Mouse (Mus musculus) macrophage (primary cell): ENCODE measurements around the gene Kirrel. TPM values are rescaled to one million over a fixed set of nuclear protein-coding genes. Genes with fewer than 3 reads are reported as not detected.

Experiments used
- H3K27ac ChIP-seq: fragments of 350-480 bp; formaldehyde crosslinking; 2 replicates; pipeline ENCODE4 v1.9.0; 2021
- H3K36me3 ChIP-seq: fragments of 350-480 bp; formaldehyde crosslinking; 2 replicates; pipeline ENCODE4 v1.9.0; 2021; ENCODE audit errors: inconsistent target
- H3K4me3 ChIP-seq: fragments of 350-480 bp; formaldehyde crosslinking; 2 replicates; pipeline ENCODE4 v1.9.0; 2021; ENCODE audit errors: inconsistent target
- H3K79me2 ChIP-seq: fragments of 350-480 bp; formaldehyde crosslinking; 2 replicates; pipeline ENCODE4 v1.9.0; 2021; ENCODE audit errors: inconsistent target
- WGBS: methylation state at CpG from one replicate; pipeline ENCODE4 v1.1.7; 2026; ENCODE audit warnings: inconsistent platforms; ENCODE audit not compliant: missing documents; 5-methylcytosine and 5-hydroxymethylcytosine counted together
- polyA plus RNA-seq: library from polyadenylated mRNA; stranded (reverse); fragments of 250-400 nt; gene quantifications from 3 replicates; pipeline ENCODE4 v1.2.4, GENCODE M21; 2018; ENCODE audit warnings: inconsistent platforms

The Kirrel gene
- polyA plus RNA-seq, 1 experiment from 2014 or later, result not detected

DNA sequence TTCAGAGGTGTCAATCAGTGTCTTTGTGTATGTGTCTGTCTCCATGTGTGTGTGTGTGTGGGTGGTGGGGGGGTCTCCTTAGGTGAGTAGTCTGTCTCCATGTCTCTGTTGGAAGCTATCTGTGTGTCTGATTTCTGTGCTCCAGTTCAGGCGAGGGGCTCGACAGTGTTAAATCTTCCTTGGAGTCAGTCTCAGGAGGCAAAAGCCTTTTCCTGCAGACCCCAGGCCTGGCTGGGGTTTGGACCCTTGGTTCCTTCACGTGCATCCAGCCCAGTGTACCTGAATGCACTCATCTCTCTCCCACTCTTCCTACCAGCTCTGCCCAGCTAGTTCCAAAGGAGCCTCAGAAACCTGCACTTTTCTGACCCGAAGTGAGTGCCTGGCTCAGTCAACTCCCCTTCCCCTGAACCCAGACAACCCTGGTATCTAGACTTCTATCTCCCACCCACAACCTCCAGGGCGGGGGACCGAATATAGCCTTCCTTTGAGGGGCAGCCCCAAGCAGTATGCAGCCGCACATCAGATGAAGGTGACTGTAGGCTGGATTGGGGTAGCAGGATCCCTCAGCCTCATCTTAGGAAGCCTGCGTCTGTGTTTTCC, 961 bp downstream of the Kirrel start:
- Histone ChIP-seq H3K27ac (no peak overlapping the region), H3K79me2 (no peaks in the 10 kb centered on the region), H3K4me3 (no peak overlapping the region), H3K36me3 (no peaks in the 10 kb centered on the region)
- WGBS, result 43% methylated on average over 8 of the region's 8 CpGs

- no peaks in the 10 kb centered on the region for H3K36me3 ChIP-seq
- H3K79me2 ChIP-seq, result no peaks in the 10 kb centered on the region
- no peak overlapping the region for H3K27ac ChIP-seq
- H3K4me3 ChIP-seq, result no peak overlapping the region
- WGBS, result 94% methylated on average over 2 of the region's 2 CpGs
These were observed 1.5 kb downstream of the Kirrel start for GRCm38 (mm10) chr3:87173103-87173444.

DNA sequence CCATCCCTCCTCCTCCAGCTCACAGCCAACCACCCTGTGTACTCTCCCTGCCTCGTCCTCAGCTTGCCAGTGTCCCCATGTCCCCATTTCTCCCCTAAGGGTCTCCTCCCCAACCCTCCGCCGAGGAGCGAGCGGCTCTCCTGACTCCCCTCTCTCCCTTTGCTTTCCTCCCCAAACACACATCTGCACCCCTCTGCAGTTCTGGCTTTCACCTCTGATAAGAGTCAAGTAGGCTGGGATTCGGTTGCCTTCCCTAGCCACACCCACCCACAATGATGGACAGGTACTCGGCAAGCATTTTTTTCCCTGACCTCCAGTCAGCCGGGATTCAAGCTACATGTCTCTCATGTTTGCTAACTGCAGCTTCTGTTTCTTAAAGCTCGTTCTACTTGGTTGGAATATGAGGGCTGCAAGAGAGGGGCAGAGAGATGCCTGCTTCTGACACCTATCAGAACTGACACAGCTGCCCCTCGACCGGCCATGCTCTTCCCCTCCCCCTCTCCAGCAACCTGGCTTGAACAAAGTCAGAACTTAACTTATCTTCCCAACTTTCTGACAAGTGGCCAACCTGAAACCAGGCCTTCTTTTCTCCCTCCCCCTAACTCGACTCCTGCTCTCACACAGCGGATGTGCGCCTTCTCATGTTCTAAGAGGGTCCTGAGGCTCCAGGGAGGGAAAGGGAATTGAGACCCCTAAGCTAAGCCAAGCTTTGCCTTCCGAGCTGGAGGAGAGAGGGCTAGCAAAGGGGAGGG, 2.0 kb downstream of the Kirrel start:
- Histone ChIP-seq H3K4me3 (no peak overlapping the region), H3K36me3 (no peaks in the 10 kb centered on the region), H3K79me2 (no peaks in the 10 kb centered on the region), H3K27ac (no peak overlapping the region)
- 32% methylated on average over 14 of the region's 15 CpGs for WGBS

GRCm38 (mm10) chr3:87171201-87172100, 3.1 kb downstream of the Kirrel start:
- WGBS, result 70% methylated on average over 13 of the region's 13 CpGs
- H3K36me3 ChIP-seq, result no peaks in the 10 kb centered on the region
- H3K4me3 ChIP-seq, result no peak overlapping the region
- no peaks in the 10 kb centered on the region for H3K79me2 ChIP-seq
- no peak overlapping the region for H3K27ac ChIP-seq

DNA sequence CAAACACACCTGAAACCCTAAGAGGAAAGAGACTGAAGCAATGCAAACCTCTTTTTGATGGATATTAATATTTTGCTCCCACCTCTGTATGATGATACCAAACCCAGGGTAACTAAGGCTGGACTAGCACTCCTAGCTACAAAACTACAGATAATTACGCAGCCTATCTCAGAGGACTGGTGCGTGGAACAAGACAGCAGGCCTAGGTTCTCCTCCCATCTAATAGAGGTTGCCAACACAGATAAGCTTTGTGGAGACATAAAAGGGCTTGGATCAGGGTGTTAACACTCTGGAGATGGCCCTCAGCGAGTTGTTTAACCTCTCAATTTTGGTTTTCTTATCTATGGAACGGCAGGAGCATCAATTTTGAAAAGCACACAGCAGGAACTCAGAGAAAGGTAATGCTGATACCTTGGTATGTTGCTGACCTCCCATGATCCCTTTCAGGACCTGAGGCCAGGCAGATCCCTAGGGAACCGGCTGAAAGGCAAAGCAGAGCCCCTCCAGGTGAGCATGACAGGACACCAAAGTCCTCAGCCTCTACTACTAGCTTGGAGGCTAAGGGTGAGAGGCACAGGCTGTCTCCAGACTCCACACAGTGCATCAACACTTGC, 5.0 kb downstream of the Kirrel start:
- Histone ChIP-seq H3K4me3 (no peak overlapping the region), H3K27ac (no peak overlapping the region), H3K36me3 (no peaks in the 10 kb centered on the region), H3K79me2 (no peaks in the 10 kb centered on the region)
- 89% methylated on average over 5 of the region's 5 CpGs for WGBS

DNA sequence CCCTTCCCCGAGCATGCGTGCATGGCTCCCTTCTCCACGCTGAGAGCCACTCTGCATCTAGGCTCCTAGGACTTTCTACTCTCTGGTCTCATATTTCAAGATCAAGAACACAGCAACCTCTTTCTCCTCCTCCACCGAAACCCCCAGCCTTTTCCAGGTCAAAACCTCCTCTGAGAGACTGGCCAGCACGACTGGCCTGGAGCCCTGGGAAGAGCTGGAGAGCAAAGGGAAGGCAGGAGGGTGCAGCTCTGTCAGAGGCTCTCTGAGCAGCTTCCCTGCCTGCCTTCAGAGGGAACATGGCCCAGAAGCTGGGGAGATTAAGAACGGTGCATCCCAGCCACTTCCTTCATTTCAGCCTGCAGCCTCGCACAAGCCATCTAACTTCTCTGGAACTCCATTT, 5.8 kb downstream of the Kirrel start:
- Histone ChIP-seq H3K36me3 (no peaks in the 10 kb centered on the region), H3K4me3 (no peak overlapping the region), H3K27ac (no peak overlapping the region), H3K79me2 (no peaks in the 10 kb centered on the region)
- 84% methylated on average over 7 of the region's 7 CpGs for WGBS

DNA sequence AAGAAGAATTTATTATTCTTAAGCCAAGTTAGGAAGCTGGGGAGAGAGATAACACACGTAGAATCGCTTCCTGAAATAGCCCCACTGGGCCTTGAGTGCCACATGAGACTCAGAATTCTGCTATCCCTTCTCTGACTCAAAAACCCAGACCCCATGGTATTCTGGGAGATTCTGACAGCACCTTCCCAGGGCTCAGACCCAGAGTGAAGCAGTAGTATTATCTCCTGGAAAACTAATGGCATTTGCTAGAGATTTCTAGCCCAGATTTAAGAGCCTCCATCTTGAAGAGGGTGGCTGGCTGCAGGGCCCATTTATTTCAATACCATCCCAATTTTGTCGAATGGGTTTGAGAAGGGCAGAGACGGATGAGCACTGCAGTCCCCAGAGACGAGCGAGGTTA, 6.9 kb downstream of the Kirrel start:
- Histone ChIP-seq H3K4me3 (no peak overlapping the region), H3K27ac (no peak overlapping the region), H3K79me2 (no peaks in the 10 kb centered on the region), H3K36me3 (no peaks in the 10 kb centered on the region)
- WGBS, result 79% methylated on average over 6 of the region's 6 CpGs

GRCm38 (mm10) chr3:87165291-87165881, 9.2 kb downstream of the Kirrel start:
- no peaks in the 10 kb centered on the region for H3K36me3 ChIP-seq
- H3K79me2 ChIP-seq, result no peaks in the 10 kb centered on the region
- H3K4me3 ChIP-seq, result no peak overlapping the region
- WGBS, result 94% methylated on average over 8 of the region's 8 CpGs
- no peak overlapping the region for H3K27ac ChIP-seq

DNA sequence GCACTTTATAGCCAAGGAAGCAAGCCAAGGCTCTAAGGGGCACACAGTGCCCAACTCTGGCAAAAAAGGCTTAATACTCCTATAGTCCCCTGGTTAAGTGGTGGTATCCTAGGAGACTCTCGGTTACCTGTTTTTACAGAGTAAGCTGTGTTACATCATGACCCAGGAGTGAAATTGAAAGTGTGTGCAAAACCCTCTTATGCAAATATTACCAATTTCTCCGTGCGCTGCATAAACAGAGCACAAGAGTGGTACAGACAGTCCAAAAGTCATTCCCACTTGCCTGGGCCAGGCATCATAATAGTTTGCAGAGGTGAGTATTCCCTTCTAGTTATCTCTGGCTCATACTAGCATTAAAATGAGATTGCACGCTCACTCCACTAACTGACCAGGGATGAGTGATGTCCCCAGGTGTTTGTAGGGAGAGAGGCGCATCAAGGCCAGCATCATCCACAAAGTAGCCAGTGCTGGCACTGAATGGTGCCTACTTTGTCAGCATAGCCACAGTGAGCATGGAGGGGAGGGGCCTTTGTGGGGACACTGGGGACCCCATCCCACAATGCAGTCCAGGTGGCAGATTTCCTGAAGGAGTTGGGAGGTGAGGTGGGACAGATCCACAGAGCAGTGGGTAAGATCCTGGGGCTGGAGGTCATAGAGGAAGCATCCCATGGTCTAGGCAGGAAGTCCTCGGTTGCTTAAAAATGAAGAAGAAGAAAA, 10.3 kb downstream of the Kirrel start:
- Histone ChIP-seq H3K27ac (no peak overlapping the region), H3K36me3 (no peaks in the 10 kb centered on the region), H3K79me2 (no peaks in the 10 kb centered on the region), H3K4me3 (no peak overlapping the region)
- WGBS, result 63% methylated on average over 6 of the region's 6 CpGs

DNA sequence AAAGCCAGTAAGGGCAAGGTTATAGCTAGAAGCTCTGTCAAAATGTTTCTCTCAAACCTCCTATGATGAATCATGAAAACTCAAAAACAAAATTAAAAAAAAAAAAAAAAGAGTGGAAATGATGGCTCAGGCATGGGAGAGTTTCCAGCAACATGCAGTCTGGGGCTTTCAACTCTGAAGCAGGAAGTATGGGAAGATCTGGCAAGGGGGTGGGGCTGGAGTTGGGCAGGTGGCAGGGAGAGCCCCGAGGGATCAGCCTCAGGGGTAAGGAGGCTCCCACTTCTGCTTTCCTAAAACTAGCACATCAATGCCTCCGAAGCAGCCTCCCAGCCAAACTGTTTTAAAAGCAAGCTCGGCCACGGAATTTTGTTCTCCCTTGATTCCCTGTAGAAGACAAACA, 11.4 kb downstream of the Kirrel start:
- H3K4me3 ChIP-seq, result no peak overlapping the region
- no peak overlapping the region for H3K27ac ChIP-seq
- H3K36me3 ChIP-seq, result no peaks in the 10 kb centered on the region
- WGBS, result 22% methylated on average over 4 of the region's 4 CpGs
- no peaks in the 10 kb centered on the region for H3K79me2 ChIP-seq

DNA sequence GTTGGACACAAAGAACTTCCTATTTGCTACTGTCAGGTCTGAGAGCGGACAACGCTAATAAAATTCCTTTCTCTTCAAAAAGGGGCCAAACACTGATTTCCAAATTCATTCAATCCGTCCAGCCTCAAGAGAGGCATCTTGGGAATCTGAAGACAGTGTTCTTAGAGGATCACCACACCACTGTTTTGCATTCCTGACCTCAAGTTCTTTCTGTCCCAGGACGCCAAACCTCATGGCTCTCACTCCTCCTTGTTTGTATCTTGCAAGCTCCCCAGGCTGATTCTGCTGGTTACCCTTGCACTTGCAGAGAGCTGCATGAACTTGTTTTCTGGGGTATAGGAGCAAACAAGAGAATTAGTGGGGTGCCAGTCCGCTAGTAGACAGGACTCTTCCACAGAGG, 12.2 kb downstream of the Kirrel start:
- H3K27ac ChIP-seq, result no peak overlapping the region
- no peaks in the 10 kb centered on the region for H3K79me2 ChIP-seq
- no peak overlapping the region for H3K4me3 ChIP-seq
- 97% methylated on average over 5 of the region's 5 CpGs for WGBS
- no peaks in the 10 kb centered on the region for H3K36me3 ChIP-seq

- Histone ChIP-seq H3K4me3 (no peak overlapping the region), H3K79me2 (no peaks in the 10 kb centered on the region), H3K27ac (no peak overlapping the region), H3K36me3 (no peaks in the 10 kb centered on the region)
- 98% methylated on average over 5 of the region's 5 CpGs for WGBS
These were observed 12.9 kb downstream of the Kirrel start for GRCm38 (mm10) chr3:87161601-87162000.

DNA sequence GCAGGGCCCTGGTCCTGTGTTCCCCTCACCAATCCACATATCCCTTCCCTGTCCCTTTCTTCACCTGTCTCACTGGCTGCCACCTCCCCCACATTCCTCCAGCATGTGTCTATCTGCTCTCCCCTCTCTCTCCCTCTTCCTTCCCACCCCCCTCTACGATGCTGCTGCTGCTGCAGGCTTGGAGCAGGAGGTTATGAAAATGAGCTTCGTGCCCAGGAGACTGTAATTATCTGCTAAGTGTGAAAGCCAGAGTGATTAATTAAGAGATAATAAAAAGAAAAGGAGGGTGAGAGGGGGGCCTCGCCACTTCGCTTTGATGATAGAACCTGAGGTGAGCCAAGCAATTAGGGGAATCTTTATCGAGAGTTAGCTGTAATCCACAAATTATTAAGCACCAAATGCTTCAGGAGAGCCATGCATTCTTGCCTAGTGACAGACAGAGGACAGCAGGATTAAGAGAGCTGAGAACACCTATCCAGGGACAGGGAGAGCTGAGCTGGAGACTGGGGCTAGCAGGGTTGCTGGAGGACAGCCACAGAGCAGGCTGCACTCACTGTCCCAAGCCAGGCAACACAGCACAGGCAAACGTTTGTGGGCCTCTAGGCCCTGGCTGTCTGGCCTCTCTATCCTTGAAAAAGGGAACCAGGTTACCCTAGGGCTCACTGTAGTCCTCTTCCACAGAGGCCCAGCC, 13.6 kb downstream of the Kirrel start:
- H3K36me3 ChIP-seq, result no peaks in the 10 kb centered on the region
- no peak overlapping the region for H3K27ac ChIP-seq
- no peak overlapping the region for H3K4me3 ChIP-seq
- 82% methylated on average over 6 of the region's 6 CpGs for WGBS
- no peaks in the 10 kb centered on the region for H3K79me2 ChIP-seq
